Mouse (Mus musculus) inflammation-experienced regulatory T-cells, adult 16 weeks (primary cell): ENCODE data around the gene Pllp. TPM values are rescaled to one million over a fixed set of nuclear protein-coding genes. Genes with fewer than 3 reads are reported as not detected.

Experiments used
- polyA plus RNA-seq: library from polyadenylated mRNA; unstranded; fragments of 100-300 nt; shearing (Covaris generic); gene quantifications from one replicate; pipeline ENCODE4 v1.2.1, GENCODE M21; 2017

Gene Pllp
- not detected for polyA plus RNA-seq

GRCm38 (mm10) chr8:94695994-94696384 is at the start of gene Pllp:
Gene Pllp (minus strand): TSS chr8:94696278.

GRCm38 (mm10) chr8:94745476-94746184 is 49.6 kb upstream of the Pllp start, which contains the start of gene Ccl22:
Gene Ccl22 (plus strand): TSS chr8:94745590.

GRCm38 (mm10) chr8:94666456-94667308 is 29.4 kb downstream of the Pllp start, which contains the start of gene Arl2bp:
Gene Arl2bp (plus strand): TSS chr8:94666600.

Other genes with a start within 250 kb of the Pllp start
- gene Cpne2, start 163.3 kb downstream of the Pllp start, polyA plus RNA-seq: 0.32 TPM
- gene Rspry1, start 94.3 kb downstream of the Pllp start, polyA plus RNA-seq: 82.2 TPM
- 94.1 TPM for gene Fam192a, start 94.3 kb downstream of the Pllp start, polyA plus RNA-seq
- gene Arl2bp, start 29.7 kb downstream of the Pllp start, polyA plus RNA-seq: 42.7 TPM
- not detected for gene Ccl22, start 49.3 kb upstream of the Pllp start, polyA plus RNA-seq
- 1.1 TPM for gene Cx3cl1, start 75.7 kb upstream of the Pllp start, polyA plus RNA-seq
- gene Ccl17, start 114.2 kb upstream of the Pllp start, polyA plus RNA-seq: not detected
- gene Coq9, start 142.0 kb upstream of the Pllp start, polyA plus RNA-seq: 81.1 TPM
- 101 TPM for gene Ciapin1, start 142.1 kb upstream of the Pllp start, polyA plus RNA-seq
- gene Polr2c, start 161.2 kb upstream of the Pllp start, polyA plus RNA-seq: 117 TPM
- gene Dok4, start 180.1 kb upstream of the Pllp start, polyA plus RNA-seq: 3.1 TPM
- gene Ccdc102a, start 221.8 kb upstream of the Pllp start, polyA plus RNA-seq: not detected
- 0.21 TPM for gene Adgrg5, start 227.4 kb upstream of the Pllp start, polyA plus RNA-seq